Mouse (Mus musculus): Measurements from ENCODE around the gene Tbc1d20. TPM values are rescaled to one million over a fixed set of nuclear protein-coding genes. Genes with fewer than 3 reads are reported as not detected.

Tbc1d20 gene
- total RNA-seq (2023; ENCODE audit: inconsistent age): 71.6 to 89.0 TPM (median 76.0 TPM) in 4 replicates

DNA sequence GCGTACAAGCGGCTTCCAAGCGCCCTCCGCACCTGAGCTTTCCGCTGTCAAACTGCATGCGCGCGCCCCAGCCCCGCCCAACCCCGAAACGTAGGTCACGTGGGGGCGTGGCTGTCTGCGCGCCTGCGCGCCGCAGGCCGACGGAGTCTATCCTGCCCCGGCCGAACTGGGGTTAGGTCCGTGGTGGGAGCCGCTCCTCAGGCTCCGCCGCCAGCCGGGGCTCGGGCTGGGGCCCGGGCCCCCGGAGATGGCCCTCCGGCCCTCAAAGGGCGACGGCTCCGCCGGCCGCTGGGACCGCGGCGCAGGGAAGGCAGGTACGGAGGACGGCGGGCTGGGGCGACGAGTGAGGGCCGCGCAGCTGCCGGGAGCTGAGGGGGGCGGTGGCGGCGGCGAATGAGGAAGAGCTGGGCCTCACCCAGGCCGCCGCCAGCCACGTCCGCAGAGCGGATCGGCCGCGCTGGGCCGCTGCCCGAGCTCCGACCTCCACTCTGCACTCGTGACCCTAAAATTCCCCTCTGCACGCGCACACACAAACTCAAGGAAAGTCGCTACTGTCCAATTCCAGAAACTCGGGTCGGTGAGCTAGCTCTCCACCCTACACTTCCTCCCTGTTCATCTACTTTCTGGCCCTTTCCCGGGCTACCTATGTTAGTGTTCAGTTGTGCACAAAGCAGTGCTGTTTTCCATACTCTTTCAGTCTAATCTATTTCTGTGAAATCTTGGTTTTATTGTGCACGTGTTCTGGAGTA is at the start of gene Tbc1d20:
Tbc1d20 (plus strand) TSS at position 102 of the 749 bp plus-strand sequence.

DNA sequence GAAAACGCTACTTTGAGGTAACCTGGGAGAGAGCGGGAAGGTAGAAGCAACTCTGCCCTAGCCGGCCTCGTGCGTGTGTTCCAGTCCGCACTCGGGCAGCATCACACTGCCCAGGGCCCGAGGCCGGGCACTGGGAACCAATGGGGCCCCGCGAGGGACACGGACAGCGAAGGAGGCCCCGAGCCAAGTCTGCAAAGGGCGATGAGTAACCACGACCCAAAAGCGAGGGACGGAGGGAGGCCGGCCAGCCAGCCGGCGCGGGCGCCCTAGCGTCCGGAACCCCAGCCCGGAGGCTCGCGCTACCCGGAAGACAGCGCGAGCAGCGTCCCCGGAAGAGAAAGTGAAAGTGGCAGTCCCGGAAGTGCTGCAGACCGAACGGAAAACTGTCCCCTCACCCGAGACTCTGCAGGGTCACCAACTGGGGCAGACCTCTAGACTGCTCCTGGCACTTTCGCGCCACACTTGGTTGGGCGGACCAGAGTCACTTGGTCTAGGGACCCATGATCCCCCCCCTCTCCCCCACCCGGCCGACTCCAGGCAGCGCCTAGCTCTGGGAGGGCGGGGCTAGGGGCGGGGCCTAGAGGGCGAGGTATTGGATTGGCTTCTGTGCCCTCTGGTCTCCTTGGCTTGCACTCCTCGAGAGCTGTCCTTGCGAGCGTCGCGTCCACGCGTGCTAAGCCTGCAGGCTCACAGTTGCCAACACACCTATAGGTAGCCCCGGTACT is 38.6 kb downstream of the Tbc1d20 start, which contains the start of gene Rbck1:
Rbck1 (minus strand) TSS at position 553 of the 725 bp plus-strand sequence.

DNA sequence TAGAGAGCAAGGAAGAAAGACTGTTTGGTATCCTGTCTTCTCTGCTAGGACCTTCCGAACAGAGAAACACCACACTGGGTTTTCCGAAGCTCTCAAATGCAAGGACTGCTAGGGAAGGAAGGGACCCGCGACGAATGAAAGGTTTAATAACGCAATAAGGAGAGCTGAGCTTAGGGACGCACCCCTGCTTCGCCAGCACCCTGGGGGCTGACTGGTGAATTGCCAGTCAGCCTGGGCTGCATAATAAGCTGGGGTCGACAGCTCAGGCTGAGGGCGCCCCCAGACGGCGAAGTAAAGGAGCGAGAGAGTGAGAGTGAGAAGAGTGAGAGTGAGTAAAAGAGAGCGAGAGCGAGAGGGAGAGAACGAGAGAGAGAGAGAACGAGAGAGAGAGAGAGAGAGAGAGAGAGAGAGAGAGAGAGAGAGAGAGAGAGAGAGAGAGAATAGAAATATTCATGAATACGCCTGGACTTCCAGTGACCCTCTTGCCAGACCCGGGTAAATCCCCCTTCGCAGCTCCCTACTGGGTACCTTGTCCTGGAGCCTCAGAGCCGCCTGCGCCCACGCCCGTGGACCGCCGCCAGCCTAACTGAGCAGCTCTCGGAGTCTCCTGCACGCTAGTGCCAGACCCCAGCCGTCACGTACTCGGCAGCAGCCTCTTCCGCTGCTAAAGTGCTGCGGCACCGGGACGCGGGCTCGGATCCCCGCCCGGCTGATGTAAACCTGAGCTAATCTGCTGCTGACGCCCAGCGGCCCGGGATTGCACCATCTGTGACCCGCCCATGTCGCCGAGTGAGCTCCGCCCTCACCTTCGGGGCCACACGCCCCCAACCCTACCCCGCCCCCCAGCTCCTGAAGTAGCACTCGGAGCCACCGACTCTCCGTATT is 49.9 kb downstream of the Tbc1d20 start, which contains the start of gene Trib3:
Trib3 (minus strand) TSS at position 704 of the 885 bp plus-strand sequence.

Other genes starting within 250 kb of the Tbc1d20 start
- gene Scrt2, start 212.3 kb upstream of the Tbc1d20 start, total RNA-seq (2023; ENCODE audit: inconsistent age): not detected in 4 replicates
- 0.18 TPM in 1 of 4 replicates, not detected in the others for gene Srxn1, start 188.3 kb upstream of the Tbc1d20 start, total RNA-seq (2023; ENCODE audit: inconsistent age)
- gene Tcf15, start 150.3 kb upstream of the Tbc1d20 start, total RNA-seq (2023; ENCODE audit: inconsistent age): not detected in 4 replicates
- gene Csnk2a1, start 67.0 kb upstream of the Tbc1d20 start, total RNA-seq (2023; ENCODE audit: inconsistent age): 116 to 131 TPM (median 124 TPM) in 4 replicates
- 180 to 202 TPM (median 196 TPM) in 4 replicates for gene Rbck1, start 38.8 kb downstream of the Tbc1d20 start, total RNA-seq (2023; ENCODE audit: inconsistent age)
- gene Trib3, start 50.2 kb downstream of the Tbc1d20 start, total RNA-seq (2023; ENCODE audit: inconsistent age): 3.1 to 4.9 TPM (median 3.5 TPM) in 4 replicates
- not detected in 4 replicates for gene Nrsn2, start 82.8 kb downstream of the Tbc1d20 start, total RNA-seq (2023; ENCODE audit: inconsistent age)
- 1.3 to 1.7 TPM (median 1.5 TPM) in 4 replicates for gene Sox12, start 104.2 kb downstream of the Tbc1d20 start, total RNA-seq (2023; ENCODE audit: inconsistent age)
- 1.9 to 3.1 TPM (median 3.0 TPM) in 4 replicates for gene Zcchc3, start 121.2 kb downstream of the Tbc1d20 start, total RNA-seq (2023; ENCODE audit: inconsistent age)
- not detected in 4 replicates for gene 6820408C15Rik, start 121.8 kb downstream of the Tbc1d20 start, total RNA-seq (2023; ENCODE audit: inconsistent age)
- gene Defb23, start 170.8 kb downstream of the Tbc1d20 start, total RNA-seq (2023; ENCODE audit: inconsistent age): not detected in 4 replicates
- gene Defb20, start 183.2 kb downstream of the Tbc1d20 start, total RNA-seq (2023; ENCODE audit: inconsistent age): not detected in 4 replicates
- gene Defb22, start 196.3 kb downstream of the Tbc1d20 start, total RNA-seq (2023; ENCODE audit: inconsistent age): not detected in 4 replicates
- not detected in 4 replicates for gene Defb26, start 217.9 kb downstream of the Tbc1d20 start, total RNA-seq (2023; ENCODE audit: inconsistent age)
- gene Defb28, start 224.4 kb downstream of the Tbc1d20 start, total RNA-seq (2023; ENCODE audit: inconsistent age): not detected in 4 replicates
- not detected in 4 replicates for gene Defb29, start 246.3 kb downstream of the Tbc1d20 start, total RNA-seq (2023; ENCODE audit: inconsistent age)